Mouse (Mus musculus) natural killer cell, adult 2 months (primary cell): ENCODE results near the gene Abat.
"Not testable (repeated sequence)": the region's sequence is repeated elsewhere in the genome, so short reads cannot be mapped to it uniquely, and the experiment has no call there.

Experiments
- DNase-seq, 2 experiments: peaks; one replicate each; pipeline ENCODE4 v3.0.0; 2022; ENCODE audit warnings: low spot score in 2 of 2

Gene Abat

GRCm38 (mm10) chr16:8532894-8533293, 19.7 kb downstream of the Abat start:
- no peak for DNase-seq

GRCm38 (mm10) chr16:8533477-8533876, 20.2 kb downstream of the Abat start:
- no peak for DNase-seq

- DNase-seq, result no peak
Measured at GRCm38 (mm10) chr16:8534466-8535200, 21.4 kb downstream of the Abat start.

- no peak for DNase-seq
Measured at GRCm38 (mm10) chr16:8535411-8535810, 22.2 kb downstream of the Abat start.

- no peak for DNase-seq
Measured at GRCm38 (mm10) chr16:8539150-8539865, 26.1 kb downstream of the Abat start.

GRCm38 (mm10) chr16:8540859-8541314, 27.7 kb downstream of the Abat start:
- DNase-seq, result no peak

GRCm38 (mm10) chr16:8547836-8548235, 34.6 kb downstream of the Abat start:
- no peak for DNase-seq

- no peak for DNase-seq
Measured at GRCm38 (mm10) chr16:8549506-8549905, 36.3 kb downstream of the Abat start.

DNA sequence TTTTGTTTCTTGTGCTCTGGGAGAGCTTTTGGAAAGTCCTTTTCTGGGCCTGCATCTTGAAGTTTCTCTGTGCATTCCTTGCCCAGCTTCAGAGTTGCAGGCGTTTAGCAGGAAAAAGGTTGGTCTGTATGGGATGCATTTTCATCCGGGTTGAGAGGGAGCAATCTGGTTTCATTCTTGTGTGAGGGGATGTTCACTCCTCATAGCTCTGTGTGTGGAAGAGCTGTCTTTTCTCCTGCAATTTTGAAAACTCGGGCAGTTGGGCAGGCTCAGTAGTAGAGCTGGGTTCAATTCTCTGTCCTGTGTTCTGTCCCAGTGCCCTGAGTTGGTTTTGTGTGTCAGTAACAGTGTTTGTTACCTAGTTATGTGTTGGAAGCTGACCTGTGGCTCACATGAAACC, 41.1 kb downstream of the Abat start:
- DNase-seq, result no peak

DNA sequence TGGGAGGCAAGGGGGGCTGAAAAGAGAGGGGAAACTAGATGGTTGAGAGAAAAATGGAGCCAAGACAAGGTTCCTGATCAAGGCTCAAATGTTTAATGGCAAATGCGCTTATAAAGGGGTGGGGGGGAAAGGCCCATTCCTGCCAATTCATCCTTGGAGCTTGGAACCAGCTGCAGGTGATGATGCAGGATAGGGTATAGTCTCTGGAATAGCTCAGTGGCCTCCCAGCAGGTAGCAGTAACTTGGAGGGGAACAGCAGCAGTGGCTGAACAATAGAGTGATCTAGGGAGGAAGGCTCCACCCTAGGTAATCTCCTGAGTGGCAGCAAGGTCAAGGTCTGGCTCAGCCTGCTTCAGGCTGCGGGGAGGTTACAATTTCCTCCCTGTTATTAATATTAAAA, 41.5 kb downstream of the Abat start:
- DNase-seq, result not testable (repeated sequence)

- not testable (repeated sequence) for DNase-seq
Measured at GRCm38 (mm10) chr16:8555371-8555770, 42.1 kb downstream of the Abat start.

GRCm38 (mm10) chr16:8560079-8560478, 46.9 kb downstream of the Abat start:
- DNase-seq, result no peak

GRCm38 (mm10) chr16:8561101-8561500, 47.9 kb downstream of the Abat start:
- not testable (repeated sequence) for DNase-seq

GRCm38 (mm10) chr16:8561856-8562255, 48.6 kb downstream of the Abat start:
- not testable (repeated sequence) for DNase-seq

- not testable (repeated sequence) for DNase-seq
Measured at GRCm38 (mm10) chr16:8562827-8563226, 49.6 kb downstream of the Abat start.

GRCm38 (mm10) chr16:8564836-8565235, 51.6 kb downstream of the Abat start:
- no peak for DNase-seq

- DNase-seq, result no peak
Measured at GRCm38 (mm10) chr16:8565539-8565938, 52.3 kb downstream of the Abat start.

DNA sequence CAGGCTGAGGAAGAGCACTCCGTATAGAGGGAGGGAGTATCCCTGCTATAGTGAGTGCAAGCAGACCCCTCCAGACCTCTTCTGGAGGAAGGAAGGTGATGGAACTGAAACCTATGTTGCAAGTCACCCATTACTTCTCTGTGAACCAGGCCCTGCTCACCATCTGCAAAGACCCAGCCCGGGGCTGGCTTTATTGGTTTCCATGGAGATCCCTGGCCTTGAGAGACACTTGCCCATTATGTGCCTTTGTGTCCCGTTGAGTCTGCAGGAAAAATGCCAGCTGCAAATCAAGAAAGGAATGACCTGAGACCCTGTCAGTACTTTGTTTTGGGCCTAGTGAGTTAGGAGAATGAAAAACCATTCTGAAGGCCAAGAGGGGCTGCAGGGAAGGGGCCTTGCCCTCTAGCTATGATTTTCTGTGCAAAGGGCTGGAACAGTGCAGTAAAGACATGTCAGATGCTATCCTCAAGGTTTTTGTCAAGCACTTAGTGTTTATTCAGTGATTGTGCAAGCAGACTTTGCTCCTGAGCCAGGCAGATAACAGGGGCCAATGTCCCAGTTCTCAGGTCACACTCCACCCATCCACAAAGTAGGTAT, 53.0 kb downstream of the Abat start:
- no peak for DNase-seq

DNA sequence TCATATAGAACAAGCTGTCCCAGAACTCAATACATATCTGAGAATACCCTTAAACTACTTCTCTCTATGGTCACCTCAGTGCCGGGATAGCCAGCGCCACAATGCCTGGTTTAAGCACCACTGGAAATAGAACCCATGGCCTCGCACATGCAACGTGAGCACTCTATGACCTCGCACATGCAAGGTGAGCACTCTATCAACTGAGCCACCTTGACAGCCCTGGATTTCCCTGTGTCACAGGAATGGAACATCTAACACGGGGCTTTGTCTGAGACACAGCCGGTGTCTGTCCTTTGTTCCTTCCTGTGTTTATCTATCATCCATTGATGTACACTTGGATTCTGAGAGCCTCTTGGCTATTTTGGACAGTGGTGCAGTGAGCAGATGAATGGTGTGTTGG, 55.7 kb downstream of the Abat start:
- no peak for DNase-seq

- no peak for DNase-seq
Measured at GRCm38 (mm10) chr16:8570336-8570735, 57.1 kb downstream of the Abat start.

DNA sequence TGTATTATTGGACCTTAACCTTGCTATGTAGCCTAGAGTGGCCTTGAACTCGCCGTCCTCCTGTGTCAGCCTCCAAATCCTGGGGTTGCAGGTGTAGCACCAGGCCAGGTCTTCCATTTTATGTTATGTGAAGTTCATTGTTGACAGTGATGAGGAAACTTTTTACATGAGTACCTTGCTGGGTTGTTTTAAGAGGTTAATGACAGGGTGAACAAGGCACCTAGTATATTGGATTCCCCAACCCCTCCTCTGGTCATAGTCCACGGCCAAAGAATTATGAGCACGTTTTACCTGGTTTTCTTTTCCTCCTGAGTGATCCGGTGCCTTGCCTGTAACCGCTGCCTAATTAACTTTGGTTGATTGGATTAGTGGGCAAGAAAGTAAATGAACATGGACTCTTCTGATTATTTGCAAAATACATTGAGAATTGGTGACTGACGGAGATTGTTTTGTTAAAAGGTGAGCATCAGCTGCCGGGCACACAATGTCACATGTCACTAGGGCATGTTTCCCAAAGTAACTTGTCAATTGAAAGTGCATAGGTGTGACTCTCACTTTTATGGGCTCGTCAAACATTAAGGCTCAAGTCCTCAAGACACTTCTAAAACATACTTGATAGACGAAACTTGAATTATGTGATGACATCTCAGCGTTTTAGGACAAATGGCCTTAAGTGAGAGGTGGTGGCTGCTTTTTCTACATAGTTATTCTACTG, 57.8 kb downstream of the Abat start:
- no peak for DNase-seq

DNA sequence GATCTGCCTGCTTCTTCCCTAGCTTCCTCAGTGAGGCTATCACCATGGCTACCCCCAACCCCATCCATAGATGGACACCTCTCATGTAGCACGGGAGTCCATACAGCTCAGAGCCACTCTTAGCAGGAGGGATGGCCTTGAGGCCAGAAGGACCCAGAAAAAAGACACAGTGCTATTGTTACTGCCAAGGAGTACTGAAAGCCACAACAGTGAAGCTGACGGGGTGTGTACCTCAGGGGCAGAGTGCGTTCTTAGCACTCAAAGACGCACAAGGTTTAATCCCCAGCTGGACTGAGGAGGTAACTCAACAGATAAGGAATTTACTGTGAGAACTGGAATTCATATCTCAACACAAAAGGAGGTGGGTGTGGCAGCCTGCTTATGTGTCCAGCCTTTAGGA, 59.8 kb downstream of the Abat start:
- DNase-seq, result no peak
